Mouse (Mus musculus): ENCODE measurements around the gene Aff1.

The Aff1 gene

DNA sequence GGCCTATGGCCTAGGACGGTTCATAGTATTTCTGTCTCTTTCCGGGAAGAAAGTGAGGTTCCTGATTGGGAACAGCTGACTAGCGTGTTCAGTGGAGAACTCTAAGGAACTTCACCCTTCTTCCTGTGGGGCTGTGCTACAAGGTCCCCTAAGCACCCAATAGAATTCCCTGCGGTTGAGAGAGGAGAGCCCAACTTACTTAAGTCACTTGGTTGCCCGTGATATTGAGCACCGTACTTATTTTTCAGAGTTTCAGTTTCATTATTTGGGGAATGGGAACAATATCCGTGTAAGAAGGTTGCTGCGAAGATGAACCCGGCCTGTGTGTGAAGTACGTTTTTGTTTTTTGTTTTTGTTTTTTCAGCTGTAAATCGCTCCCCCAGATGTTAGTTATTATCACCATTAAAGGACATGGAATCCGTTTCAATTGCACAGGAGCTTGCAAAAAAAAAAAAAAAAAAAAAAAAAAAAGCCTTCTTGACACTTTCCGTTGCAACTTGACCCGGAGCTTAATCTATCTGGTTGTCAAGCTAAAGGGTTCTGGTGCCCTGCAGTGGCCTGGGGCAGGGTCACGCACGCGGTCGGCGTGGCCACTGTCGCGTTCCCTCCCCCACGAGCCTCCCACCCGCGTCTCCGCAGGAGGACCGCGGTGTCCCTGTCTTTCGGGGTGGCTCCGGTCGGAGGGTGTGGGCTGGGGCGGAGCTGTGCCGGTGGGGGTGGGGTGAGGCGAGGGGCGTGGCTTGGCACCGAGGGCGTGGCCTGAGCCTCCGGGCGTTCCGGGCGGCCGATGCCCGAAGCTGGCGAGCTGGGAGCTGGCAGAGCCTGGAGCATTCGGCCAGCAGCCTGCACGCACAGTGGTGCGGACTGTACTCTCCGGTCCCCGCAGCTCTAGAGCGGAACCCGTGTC, at the start of gene Aff1:
Gene Aff1 (plus strand): TSS at position 751 of the 907 bp plus-strand sequence.
- DNase-seq (ENCODE audit: low spot score in 2 of 2) = peak; percentile 94 to 96

DNA sequence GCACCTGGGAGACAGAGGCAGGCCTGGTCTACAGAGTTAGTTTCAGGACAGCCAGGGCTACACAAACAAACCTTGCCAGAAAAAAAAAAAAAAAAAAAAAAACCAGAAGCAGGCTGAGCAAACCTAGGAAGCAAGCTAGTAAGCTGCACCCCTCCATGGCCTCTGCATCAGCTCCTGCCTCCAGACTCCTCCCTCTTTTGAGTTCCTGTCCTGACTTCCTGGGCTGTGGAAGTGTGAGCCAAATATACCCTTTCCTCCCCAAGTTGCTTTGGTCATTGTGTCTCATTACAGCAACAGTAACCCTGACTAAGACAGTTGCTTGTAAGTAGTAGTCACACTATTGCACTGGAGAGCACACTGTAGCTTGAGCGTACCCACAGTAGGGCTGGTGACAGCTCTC, 48.0 kb upstream of the Aff1 start:
- DNase-seq (ENCODE audit: low spot score in 2 of 2) = no peak

DNA sequence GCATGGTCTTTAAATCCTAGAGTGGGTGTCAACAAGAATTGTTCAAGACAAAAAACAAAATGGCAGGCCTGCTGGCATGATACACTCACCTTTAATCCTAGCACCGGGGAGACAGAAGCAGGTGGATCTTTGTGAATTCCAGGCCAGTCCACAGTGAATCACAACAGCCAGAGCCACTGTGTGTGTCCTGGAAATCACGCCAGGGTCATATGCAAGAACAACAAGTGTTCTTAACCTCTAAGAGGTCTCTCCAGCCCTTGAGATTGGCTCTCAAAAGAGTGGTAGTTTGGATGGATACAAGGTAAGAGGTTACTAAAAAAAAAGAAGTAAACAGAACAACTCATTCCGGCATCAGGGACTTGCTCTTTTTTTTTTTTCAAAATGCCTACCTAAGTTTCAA, 44.9 kb upstream of the Aff1 start:
- DNase-seq (ENCODE audit: low spot score in 2 of 2) = no peak

DNA sequence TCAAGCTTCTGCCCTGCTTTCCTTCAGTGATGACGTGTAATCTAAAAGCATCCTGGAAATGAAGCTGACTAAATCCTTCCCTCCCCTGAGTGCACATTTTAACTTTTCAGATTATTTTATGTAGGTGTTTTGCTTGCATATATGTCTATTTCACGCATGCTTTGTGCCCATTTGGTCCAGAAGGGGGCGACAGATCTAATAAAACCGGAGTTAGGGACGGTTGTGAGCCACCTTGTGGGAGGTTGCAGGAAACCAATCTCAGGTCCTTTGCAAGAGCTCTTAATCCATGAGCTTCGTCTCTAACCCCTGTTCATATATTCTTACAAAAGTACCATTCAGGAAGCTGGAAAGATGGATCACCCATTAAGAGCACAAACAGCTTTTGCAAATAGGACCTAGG, 37.9 kb upstream of the Aff1 start:
- DNase-seq (ENCODE audit: low spot score in 2 of 2) = peak in 1 of 2 experiments; percentile 11

DNA sequence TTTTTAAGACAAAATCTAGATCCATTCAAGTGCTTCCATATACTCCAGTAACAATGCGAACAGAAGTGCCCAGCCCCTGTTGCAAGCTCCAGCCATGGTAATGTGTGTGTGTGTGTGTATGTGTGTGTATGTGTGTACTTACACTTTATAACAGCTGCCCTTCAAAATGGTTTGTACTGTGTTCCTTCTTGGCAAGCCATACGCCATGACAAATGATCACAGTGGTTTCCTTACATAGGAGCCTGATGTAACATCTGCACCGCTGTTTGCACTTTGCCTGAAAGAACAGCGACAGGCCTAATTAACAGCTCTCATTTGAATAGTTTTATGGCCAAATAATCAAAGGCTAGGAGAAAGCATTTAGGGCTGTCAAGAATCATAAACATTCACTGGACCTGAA, 37.4 kb upstream of the Aff1 start:
- DNase-seq (ENCODE audit: low spot score in 2 of 2) = no peak

DNA sequence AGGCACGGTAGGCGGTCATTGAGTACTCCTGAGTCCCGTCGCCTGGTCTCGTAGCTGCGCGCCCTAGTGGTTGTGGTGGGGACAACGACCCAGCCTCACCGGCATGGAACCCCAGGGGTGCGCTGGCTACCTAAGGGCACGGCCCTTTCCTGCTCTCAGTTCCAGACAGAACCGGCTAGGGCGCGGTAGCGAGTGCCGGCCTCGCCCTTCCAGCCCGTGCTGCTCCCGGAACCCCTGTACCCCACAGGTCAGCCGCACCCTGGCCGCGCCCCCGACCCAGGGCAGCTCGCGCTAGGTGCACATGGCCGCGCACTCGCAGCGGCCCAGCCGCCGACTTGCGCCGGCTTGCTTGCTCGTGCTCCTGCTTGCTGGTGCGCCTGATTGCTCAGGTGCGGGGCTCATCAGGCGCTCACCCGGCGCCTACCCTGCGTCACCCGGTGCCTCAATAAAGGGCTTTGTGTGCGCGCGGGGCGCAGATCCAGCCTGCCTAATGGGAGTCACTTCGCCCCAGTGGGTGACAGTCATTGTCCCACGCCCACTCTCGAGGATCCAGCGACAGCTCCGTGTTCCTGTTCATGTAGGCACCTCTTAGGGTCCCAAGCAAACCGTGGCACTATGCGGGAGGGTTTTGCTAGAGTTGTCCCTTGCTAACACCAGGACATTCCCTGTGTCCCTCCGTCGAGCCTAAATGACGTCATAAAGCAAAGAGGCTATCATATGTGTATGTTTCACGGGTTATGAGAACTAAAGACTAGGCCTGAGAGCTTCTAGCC, 36.6 kb upstream of the Aff1 start, which contains the start of gene 1700016H13Rik:
Gene 1700016H13Rik (minus strand): TSS at position 665 of the 773 bp plus-strand sequence.
- peak; percentile 52 to 74 for DNase-seq (ENCODE audit: low spot score in 2 of 2)

DNA sequence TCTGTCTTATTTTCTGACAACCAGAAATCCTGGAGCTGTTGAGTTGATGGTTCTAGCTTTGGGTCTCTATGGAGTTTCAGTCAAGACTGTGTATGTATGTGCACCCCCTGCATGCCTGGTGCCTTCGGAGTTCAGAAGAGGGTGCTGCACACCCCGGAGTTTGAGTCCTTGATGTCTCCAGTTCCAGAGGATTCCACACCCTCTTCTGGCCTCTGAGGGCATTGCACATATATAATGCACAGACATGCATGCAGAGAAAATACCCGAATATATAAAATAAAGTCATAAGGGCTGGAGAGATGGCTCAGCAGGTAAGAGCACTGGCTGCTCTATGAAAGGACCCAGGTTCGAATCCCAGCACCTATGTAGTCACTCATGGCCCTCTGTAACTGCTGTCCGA, 33.3 kb upstream of the Aff1 start:
- no peak for DNase-seq (ENCODE audit: low spot score in 2 of 2)

DNA sequence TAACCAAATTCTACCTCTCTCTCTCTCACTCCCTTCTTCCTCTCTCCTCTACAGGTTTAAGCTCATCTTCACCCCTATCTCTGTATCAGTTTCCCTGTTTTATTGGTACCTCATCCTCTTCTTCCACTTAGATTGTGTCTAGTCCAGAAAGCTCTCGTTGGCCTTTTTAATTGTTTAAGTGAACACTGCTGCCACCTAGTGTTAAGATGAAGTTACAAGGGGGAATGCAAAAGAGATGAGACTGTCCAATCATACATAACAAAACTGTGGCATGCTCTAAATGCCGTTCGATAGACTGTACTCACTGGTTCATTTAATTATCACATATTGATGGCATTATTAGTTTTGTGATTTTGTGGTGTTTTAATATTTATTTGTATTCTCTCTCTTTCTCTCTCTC, 32.6 kb upstream of the Aff1 start:
- no peak for DNase-seq (ENCODE audit: low spot score in 2 of 2)

DNA sequence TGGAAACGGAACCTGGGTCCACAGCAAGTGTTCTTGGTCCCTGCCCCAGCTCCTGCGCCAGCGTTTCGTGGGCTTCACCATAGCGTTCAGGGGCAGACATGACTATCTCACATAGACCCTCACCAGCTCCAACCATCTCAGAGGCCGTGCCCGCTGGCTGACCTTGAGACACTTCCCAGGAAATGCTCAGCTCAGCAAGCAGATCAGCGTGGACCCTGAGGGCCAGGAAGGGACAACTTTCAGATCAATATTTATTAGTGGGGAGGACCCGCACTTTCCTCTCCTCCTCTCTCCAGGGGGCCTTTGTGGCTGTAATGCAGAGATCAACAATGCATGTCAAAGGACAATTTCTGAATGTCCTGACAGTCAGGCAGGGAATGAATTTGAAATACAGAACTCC, 27.2 kb upstream of the Aff1 start:
- DNase-seq (ENCODE audit: low spot score in 2 of 2) = no peak

DNA sequence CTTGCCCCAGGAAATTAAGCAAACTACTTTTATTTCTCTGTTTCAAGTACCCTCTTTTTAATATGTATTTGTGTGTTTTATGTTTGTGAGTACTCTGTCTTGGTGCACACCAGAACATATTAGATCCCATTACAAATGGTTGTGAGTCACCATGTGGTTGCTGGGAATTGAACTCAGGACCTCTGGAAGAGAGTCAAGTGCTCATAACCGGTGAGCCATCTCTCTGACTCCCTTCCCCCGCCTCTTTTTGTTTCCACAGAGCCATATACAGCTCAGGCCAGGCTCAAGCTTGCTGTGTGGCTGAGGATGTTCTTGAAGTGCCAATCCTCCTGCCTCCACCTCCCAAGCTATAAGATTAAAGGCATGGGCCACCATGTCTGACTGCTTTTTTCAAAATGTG, 26.3 kb upstream of the Aff1 start:
- DNase-seq (ENCODE audit: low spot score in 2 of 2) = no peak

DNA sequence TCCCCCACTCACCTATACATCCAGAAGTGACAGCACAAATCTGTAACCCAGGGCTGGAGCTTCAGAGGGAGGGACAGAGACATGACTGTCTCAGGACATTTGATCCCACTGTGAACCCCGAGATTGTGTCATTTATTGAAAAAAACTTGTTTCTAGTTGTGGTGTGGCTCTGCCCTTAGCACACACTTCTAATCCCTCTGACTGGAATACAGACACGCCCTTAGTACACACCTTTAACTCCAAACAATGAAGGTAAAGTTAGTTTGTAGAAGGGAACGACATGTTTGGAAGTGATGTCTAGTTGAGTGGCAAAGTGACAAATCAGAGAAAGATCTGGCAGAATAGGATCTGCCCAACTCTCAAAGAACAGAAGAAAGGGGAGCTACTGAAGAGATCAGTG, 20.3 kb upstream of the Aff1 start:
- no peak for DNase-seq (ENCODE audit: low spot score in 2 of 2)

DNA sequence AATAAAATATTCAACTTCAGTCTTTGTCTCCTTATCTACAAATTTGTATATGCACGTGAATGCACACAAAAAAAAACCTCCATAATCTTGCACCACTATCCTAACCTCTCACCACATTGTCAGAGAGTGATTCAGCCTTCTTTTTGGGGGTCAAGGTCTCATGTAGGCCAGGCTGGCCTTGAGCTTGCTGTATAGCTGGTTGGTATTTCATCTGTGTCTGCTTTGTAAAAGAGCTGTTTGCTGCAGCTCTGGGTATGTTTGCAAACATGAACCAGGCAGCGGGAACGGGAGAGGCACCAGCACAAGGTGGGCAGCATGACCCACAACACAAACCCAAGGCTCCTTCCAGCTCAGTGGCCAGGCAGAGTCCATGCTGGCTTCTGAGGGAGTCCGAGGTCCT, 18.6 kb upstream of the Aff1 start:
- no peak for DNase-seq (ENCODE audit: low spot score in 2 of 2)

DNA sequence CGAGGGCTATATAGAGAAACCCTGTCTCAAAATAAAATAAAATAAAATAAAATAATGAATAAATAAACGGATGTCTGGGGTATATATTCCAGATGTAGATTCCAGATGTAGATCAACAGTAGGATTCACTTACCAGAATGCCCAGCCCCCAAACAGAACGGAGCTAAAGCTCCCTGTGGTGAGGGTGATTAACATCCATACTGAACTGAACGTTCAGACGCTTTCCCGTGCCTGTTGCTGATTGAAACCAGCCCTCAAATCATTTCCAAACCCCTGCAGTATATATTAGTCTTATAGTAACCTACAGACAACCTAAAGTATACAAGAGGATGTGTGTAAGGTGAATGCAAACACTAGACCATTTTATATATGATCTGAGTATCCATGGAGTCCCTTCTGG, 17.7 kb upstream of the Aff1 start:
- DNase-seq (ENCODE audit: low spot score in 2 of 2) = no peak

DNA sequence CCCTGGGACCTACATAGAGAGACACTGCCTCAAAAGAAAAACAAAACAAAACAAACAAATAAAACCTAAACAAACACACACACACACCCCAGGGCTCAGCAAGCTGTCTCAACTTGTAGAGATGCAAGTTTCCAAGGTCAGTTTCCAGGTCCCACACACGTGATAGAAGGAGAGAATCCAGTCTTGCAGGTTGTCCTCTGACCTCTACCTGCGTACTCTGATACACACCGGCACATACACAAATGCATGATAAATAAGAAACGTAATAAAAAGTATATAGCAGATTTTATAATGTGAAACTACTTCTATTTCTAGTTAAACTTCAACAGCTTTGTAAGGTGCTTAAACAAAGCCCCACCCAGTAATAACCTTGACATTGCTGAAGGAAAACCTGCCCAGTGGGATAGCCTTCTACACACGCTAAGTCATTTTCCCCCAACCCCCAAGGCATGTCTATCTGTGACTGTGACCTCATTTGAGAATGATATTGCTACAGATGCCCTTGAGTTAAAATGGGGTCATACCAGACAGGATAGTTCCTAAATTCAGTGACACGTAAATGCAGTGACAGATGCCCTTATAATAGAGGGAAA, 15.8 kb upstream of the Aff1 start:
- DNase-seq (ENCODE audit: low spot score in 2 of 2) = no peak

DNA sequence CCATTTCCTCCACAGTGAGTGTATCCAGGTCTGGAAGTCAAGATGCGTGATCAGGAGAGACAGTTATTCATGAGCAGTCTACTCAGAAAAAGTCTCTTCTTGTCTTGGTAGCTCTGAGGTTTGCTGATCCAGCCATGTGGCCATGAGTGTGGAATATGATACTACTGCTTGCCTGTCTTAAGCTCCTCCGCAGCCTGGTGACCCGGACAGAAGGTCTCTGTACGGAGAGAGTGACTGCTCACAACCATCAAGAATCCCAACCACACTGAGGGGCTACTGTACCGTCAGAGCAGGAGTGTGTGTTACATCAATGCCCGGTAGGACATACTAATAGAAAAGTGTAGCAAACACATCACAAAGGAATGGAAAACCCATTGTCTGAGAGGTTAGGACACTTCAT, 14.3 kb upstream of the Aff1 start:
- DNase-seq (ENCODE audit: low spot score in 2 of 2) = no peak

DNA sequence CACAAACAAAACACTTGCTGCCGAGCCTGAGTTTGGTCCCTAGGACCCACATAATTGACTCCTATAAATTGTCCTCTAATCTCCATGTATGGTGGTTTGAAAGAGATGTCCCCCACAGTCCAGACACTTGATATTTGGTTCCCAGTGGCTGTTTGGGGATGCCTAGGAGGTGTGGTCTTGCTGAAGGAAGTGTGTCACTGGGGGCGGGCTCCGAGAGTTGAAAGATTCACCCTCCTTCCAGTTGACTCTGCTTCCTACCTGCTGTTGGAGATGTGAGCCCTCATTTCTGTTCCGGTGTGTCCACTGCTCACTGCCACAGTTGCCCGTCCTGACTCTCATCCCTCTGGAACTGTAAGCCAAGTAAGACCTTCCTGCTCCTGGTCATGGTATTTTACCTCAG, 13.2 kb upstream of the Aff1 start:
- no peak for DNase-seq (ENCODE audit: low spot score in 2 of 2)

DNA sequence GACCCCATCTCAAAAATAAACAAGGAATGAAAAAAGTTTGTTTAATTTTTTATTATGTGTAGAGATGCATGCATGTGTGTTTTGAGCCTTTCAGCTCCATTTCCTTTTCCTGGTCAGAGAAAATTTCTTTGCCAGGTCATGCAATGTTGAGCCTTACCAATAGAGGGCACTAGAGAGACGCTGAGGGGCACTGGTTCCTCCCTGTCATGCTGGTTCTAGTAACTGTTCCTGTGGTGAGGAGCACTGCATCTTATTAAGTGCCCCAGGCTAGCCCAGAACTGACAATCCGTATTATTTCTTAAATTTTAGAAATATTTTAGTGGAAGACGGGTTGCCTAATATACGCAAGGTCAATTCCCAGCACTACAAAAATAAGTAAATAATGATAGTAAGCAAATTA, 11.8 kb upstream of the Aff1 start:
- DNase-seq (ENCODE audit: low spot score in 2 of 2) = peak; percentile 26 to 78

DNA sequence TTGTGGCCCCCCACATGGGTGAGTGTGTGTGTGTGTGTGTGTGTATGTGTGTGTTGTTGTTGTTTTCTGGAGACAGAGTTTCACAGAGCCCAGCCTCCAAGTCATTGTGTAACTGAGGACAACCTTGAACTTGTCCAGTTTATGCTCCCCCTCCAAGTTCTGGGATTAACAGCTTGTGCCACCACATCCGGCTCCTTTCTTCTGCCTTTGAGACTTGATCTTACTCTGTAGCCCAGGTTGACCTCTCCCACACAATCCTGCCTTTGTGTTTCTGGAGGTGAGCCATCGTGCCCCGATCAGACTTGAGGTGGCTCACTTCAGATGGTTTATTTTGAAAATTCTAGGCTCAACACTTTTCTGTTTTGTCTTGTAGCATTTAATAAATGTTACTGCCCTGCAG, 10.3 kb upstream of the Aff1 start:
- DNase-seq (ENCODE audit: low spot score in 2 of 2) = no peak

DNA sequence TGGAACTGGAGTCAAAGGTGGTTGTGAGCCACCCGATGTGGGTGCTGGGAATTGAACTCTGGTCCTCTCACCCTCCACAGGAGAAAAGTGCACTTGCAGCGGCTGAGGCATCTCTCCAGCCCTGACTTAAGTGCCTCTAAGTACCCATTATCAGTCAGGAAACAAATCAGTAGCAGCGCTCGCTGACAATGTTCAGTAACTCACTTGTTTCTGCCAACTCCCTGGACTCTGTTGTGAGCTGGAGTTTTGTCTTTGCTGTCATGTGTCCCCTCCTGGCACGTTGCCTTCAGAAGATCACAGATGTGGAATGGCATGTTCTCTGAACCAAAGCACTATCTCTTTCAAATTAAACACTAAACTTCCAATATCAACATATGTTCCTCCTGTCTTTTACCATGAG, 2.5 kb upstream of the Aff1 start:
- DNase-seq (ENCODE audit: low spot score in 2 of 2) = no peak

DNA sequence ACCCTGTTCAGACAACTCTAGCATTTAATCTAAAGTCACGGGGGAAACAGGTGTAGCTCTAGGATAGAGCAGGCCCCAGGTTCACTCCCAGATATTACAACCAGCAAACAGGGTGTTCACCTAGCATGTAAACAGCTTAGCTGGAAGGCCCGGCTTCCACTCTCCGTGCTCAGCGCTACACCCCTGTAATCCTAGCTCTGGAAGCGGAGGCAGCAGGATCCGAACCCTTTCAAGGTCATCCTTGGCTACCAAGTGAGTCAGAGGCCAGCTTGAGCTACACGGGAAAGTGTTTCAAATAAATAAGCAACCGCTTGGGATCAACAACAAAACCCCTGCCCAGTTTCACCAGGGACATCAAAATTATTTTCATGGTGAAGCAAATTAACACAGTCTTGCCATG, 2.0 kb upstream of the Aff1 start:
- no peak for DNase-seq (ENCODE audit: low spot score in 2 of 2)

DNA sequence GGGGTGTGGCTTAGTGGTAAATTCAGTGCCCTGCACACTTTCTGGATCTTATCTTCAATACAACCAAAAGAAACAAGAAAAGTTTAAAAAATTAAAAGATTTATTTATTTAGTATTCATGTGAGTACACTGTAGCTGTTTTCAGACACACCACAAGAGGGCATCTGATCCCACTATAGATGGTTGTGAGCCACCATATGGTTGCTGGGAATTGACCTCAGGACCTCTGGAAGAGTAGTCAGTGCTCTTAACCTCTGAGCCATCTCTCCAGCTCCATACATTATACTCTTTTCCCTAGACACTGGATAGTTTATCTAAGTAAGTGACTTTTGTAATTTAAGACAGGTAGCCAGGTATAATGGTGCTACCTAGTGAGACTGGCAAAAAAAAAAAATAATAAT, 1.0 kb upstream of the Aff1 start:
- DNase-seq (ENCODE audit: low spot score in 2 of 2) = no peak

DNA sequence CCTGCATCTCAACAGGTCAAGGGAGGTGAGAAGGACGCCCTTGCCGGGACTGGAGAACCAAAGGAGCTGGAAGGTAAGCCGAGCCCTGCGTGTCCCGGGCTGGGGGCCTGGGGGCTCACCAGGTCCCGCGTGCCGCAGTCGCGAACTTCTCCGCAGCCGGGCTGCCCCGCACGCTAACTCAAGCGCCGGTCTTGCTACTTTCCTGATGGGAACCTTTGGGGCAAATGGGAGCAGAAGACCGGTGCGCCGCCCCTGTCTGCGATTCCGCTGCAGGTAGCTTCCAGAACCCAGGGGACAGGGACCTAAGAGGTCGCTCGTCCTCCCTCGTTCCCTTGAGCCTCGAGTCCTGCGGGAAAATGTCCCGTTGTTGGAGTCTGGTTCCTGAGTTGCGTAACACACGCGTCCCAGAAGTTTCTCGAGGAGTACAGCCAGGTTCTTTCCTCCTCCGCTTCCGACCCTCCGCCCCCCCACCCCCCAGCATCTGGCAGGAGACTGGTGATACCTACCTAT, 412 bp downstream of the Aff1 start:
- peak in 1 of 2 experiments; percentile 19 for DNase-seq (ENCODE audit: low spot score in 2 of 2)

Data from spleen, postnatal 14 days (tissue).